Mouse (Mus musculus): ENCODE measurements around the gene Ing4. TPM values are rescaled to one million over a fixed set of nuclear protein-coding genes. Genes with fewer than 3 reads are reported as not detected.
A peak's percentile ranks its signal among the peaks of the same experiment; 100 is the strongest.

The Ing4 gene
- total RNA-seq (2021), result 10 to 100 TPM; 60.1 to 63.2 TPM
- long read RNA-seq, experiment 1, transcript Ing4-201 (8 exons, 1,629 nt), result major isoform, 17 of 21 reads
- long read RNA-seq, experiment 1, partial matches to known transcripts, result 0 of 21 reads
- long read RNA-seq, experiment 1, other reads (novel, unspliced or antisense), result 3 of 21 reads
- long read RNA-seq, experiment 2, transcript Ing4-205 (8 exons, 1,446 nt), result minor isoform, 5 of 40 reads
- long read RNA-seq, experiment 2, transcript Ing4-201 (8 exons, 1,629 nt), result major isoform, 27 of 40 reads
- long read RNA-seq, experiment 2, partial matches to known transcripts, result 6 of 40 reads
- long read RNA-seq, experiment 2, other reads (novel, unspliced or antisense), result 2 of 40 reads

GRCm38 (mm10) chr6:125039533-125040153 lies at the start of gene Ing4:
Ing4 (plus strand) TSS chr6:125039760.
- Histone ChIP-seq H3K27ac (peak within 1 kb of the TSS; percentile 88), H3K4me3 (peak within 1 kb of the TSS; percentile 79)
- peak; percentile 85 to 93 for DNase-seq (ENCODE audit: low spot score in 2 of 2)
- TF ChIP-seq CTCF (conservative IDR thresholded peaks at IDR 0.05), result no peak

GRCm38 (mm10) chr6:124992241-124992640 lies 47.3 kb upstream of the Ing4 start:
- peak; percentile 47 to 48 for DNase-seq (ENCODE audit: low spot score in 2 of 2)
- Histone ChIP-seq H3K27ac (peak overlapping the region; percentile 84), H3K4me3 (no peak overlapping the region)
- no peak for TF ChIP-seq CTCF (conservative IDR thresholded peaks at IDR 0.05)

- H3K4me3 ChIP-seq, result no peak overlapping the region
These were observed 46.2 kb upstream of the Ing4 start for GRCm38 (mm10) chr6:124993365-124993764.

GRCm38 (mm10) chr6:124993876-124994275 lies 45.7 kb upstream of the Ing4 start:
- DNase-seq (ENCODE audit: low spot score in 2 of 2), result no peak
- no peak overlapping the region for H3K4me3 ChIP-seq
- peak; percentile 59 for TF ChIP-seq CTCF (conservative IDR thresholded peaks at IDR 0.05)
- peak overlapping the region; percentile 18; the same call in 1 of the 2 replicates for H3K27ac ChIP-seq

More at GRCm38 (mm10) chr6:124993365-124993764, 46.2 kb upstream of the Ing4 start:
- H3K27ac ChIP-seq, result 0 out of 2 replicates have a peak overlapping the region, but pooled peaks have one; percentile 1
- no peak for TF ChIP-seq CTCF (conservative IDR thresholded peaks at IDR 0.05)
- no peak for DNase-seq (ENCODE audit: low spot score in 2 of 2)

- H3K27ac ChIP-seq, result no peak overlapping the region
- no peak for TF ChIP-seq CTCF (conservative IDR thresholded peaks at IDR 0.05)
- DNase-seq (ENCODE audit: low spot score in 2 of 2), result no peak
- no peak overlapping the region for H3K4me3 ChIP-seq
These were observed 44.3 kb upstream of the Ing4 start for GRCm38 (mm10) chr6:124995246-124995645.

GRCm38 (mm10) chr6:124995831-124996403 lies 43.6 kb upstream of the Ing4 start:
- peak overlapping the region; percentile 96 for H3K27ac ChIP-seq
- no peak for TF ChIP-seq CTCF (conservative IDR thresholded peaks at IDR 0.05)
- no peak for DNase-seq (ENCODE audit: low spot score in 2 of 2)
- peak overlapping the region; percentile 78 for H3K4me3 ChIP-seq

- Histone ChIP-seq H3K4me3 (peak within 1 kb of the TSS; percentile 78), H3K27ac (peak within 1 kb of the TSS; percentile 96)
- peak; percentile 74 to 82 for DNase-seq (ENCODE audit: low spot score in 2 of 2)
- TF ChIP-seq CTCF (conservative IDR thresholded peaks at IDR 0.05), result no peak
These were observed 42.7 kb upstream of the Ing4 start, which contains the start of gene Pianp for GRCm38 (mm10) chr6:124996551-124997501. Pianp (plus strand) TSS chr6:124996694.

- H3K4me3 ChIP-seq, result peak overlapping the region; percentile 78
- peak; percentile 50 to 67 for DNase-seq (ENCODE audit: low spot score in 2 of 2)
- TF ChIP-seq CTCF (conservative IDR thresholded peaks at IDR 0.05), result no peak
- H3K27ac ChIP-seq, result peak overlapping the region; percentile 96
These were observed 41.5 kb upstream of the Ing4 start for GRCm38 (mm10) chr6:124998066-124998465.

GRCm38 (mm10) chr6:124999091-124999490 lies 40.5 kb upstream of the Ing4 start:
- no peak for DNase-seq (ENCODE audit: low spot score in 2 of 2)
- peak overlapping the region; percentile 96; the same call in 1 of the 2 replicates for H3K27ac ChIP-seq
- TF ChIP-seq CTCF (conservative IDR thresholded peaks at IDR 0.05), result no peak
- H3K4me3 ChIP-seq, result no peak overlapping the region

GRCm38 (mm10) chr6:124999546-124999945 lies 40.0 kb upstream of the Ing4 start:
- no peak for DNase-seq (ENCODE audit: low spot score in 2 of 2)
- Histone ChIP-seq H3K27ac (no peak overlapping the region), H3K4me3 (no peak overlapping the region)
- TF ChIP-seq CTCF (conservative IDR thresholded peaks at IDR 0.05), result no peak

- Histone ChIP-seq H3K27ac (peak overlapping the region; percentile 72), H3K4me3 (no peak overlapping the region)
- no peak for TF ChIP-seq CTCF (conservative IDR thresholded peaks at IDR 0.05)
- no peak for DNase-seq (ENCODE audit: low spot score in 2 of 2)
These were observed 35.9 kb upstream of the Ing4 start for GRCm38 (mm10) chr6:125003706-125004105.

- Histone ChIP-seq H3K27ac (no peak overlapping the region), H3K4me3 (no peak overlapping the region)
- TF ChIP-seq CTCF (conservative IDR thresholded peaks at IDR 0.05), result no peak
- DNase-seq (ENCODE audit: low spot score in 2 of 2), result no peak
These were observed 34.5 kb upstream of the Ing4 start for GRCm38 (mm10) chr6:125005086-125005485.

All from layer of hippocampus, adult 2 months (tissue).